Mouse (Mus musculus): ENCODE results near the gene Ccnjl. TPM values are rescaled to one million over a fixed set of nuclear protein-coding genes. Genes with fewer than 3 reads are reported as not detected.

Ccnjl gene
- polyA plus RNA-seq, 1 experiment from 2014 or later, result 22.6 TPM

DNA sequence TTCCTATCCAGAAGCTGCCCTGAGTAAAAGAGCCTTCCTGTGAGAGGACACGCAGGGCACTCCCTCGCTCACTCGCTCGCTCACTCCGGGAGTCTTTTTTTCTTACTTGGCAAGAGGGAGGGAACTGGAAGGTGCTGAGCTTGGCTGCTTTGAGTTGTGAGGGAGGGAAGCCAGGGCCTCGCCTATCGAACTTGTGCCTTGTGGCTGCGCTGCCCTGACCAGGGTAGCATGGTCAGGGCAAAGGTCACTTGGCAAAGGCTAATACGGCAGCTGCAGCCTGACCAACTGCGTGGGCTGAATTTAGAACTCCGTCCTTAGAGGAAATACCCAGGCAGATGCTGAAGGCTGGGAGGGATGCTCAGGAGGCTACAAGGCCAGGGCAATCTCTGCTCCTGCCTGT, 21.1 kb downstream of the Ccnjl start:
- Histone ChIP-seq H3K9me3 (no peaks in the 10 kb centered on the region), H3K4me3 (replicated peaks) (no peak overlapping the region), H3K27me3 (no peaks in the 10 kb centered on the region), H3K4me2 (no peak overlapping the region), H3K27ac (no peak overlapping the region), H3K9ac (replicated peaks) (no peak overlapping the region), H3K36me3 (peaks cover 27% of the 10 kb centered on the region), H3K4me1 (replicated peaks) (peaks cover 28% of the 10 kb centered on the region)
- no peak for ATAC-seq (ENCODE audit: insufficient number of reproducible peaks, insufficient read depth, low FRiP score, low TSS enrichment, low read depth)
- WGBS, result 53% methylated on average over 11 of the region's 11 CpGs

DNA sequence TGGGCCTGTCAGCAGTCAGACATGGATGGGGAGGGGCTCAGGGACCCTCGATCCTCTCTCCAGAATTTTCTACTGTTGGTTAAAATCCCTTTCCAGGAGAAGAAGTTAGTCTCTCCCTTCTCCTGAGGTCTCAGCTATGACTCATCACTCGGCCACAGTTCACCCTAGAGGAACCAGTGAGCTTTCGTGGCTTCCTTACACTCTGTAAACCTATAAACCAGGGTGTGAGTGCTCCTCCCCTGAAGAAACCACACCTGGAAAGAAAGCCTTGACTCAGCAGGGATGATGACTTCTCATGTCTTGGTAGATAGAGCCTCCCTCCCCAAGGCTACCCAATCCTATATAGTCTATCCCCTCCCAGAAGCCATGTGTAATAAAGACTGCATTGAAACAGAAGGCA, 23.2 kb downstream of the Ccnjl start:
- Histone ChIP-seq H3K4me2 (no peak overlapping the region), H3K4me1 (replicated peaks) (peaks cover 20% of the 10 kb centered on the region), H3K4me3 (replicated peaks) (no peak overlapping the region), H3K36me3 (peaks cover 26% of the 10 kb centered on the region; the same call in 1 of the 2 replicates), H3K27me3 (no peaks in the 10 kb centered on the region), H3K9ac (replicated peaks) (no peak overlapping the region), H3K27ac (no peak overlapping the region), H3K9me3 (no peaks in the 10 kb centered on the region)
- 75% methylated on average over 3 of the region's 3 CpGs for WGBS
- no peak for ATAC-seq (ENCODE audit: insufficient number of reproducible peaks, insufficient read depth, low FRiP score, low TSS enrichment, low read depth)

DNA sequence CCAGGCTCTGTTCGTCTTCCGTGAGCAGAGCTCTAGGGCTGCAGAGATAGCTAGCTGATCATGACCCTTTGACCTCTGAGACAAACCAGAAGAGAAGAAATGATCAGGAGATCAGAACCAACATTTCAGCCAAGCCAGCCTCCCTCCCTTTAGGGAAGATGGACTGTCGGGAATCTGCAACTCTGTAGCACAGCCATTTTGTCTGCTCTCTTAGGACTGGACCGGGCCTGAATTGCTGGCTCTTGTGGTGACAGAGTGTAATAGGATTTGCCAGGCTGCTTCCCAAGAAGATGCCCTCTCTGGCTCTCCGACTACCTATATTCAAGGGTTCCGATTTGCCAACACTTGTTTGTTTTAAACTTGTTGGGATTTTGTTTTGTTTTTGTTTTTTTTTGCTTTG, 24.1 kb downstream of the Ccnjl start:
- H3K36me3 ChIP-seq, result peaks cover 28% of the 10 kb centered on the region; the same call in 1 of the 2 replicates
- ATAC-seq (ENCODE audit: insufficient number of reproducible peaks, insufficient read depth, low FRiP score, low TSS enrichment, low read depth), result no peak

DNA sequence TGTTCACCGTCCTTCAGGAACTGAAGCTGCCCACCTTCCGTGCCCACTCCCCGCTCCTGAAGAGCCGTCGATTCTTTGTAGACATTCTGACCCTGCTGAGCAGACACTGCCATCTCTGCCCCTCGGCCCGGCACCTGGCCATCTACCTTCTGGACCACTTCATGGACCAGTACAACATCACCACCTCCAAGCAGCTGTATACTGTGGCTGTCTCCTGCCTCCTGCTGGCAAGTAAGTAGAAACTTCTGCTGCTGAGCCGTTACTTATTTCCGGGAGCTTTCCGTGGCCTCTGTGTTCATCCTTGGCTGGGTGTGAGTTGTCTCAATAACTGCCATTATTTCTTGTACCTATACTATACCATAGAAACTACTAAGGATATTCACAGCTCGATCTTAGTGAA, 28.0 kb downstream of the Ccnjl start:
- Histone ChIP-seq H3K27ac (no peak overlapping the region), H3K4me3 (replicated peaks) (no peak overlapping the region), H3K9ac (replicated peaks) (no peak overlapping the region), H3K4me2 (no peak overlapping the region), H3K27me3 (no peaks in the 10 kb centered on the region), H3K4me1 (replicated peaks) (0 out of 2 replicates have a peak, but pooled peaks cover 6% of the 10 kb centered on the region), H3K36me3 (peaks cover 58% of the 10 kb centered on the region), H3K9me3 (no peaks in the 10 kb centered on the region)
- WGBS, result 89% methylated on average over 11 of the region's 11 CpGs
- ATAC-seq (ENCODE audit: insufficient number of reproducible peaks, insufficient read depth, low FRiP score, low TSS enrichment, low read depth), result no peak

More for the DNA sequence above, 24.1 kb downstream of the Ccnjl start:
- Histone ChIP-seq H3K9ac (replicated peaks) (no peak overlapping the region), H3K4me1 (replicated peaks) (peaks cover 20% of the 10 kb centered on the region), H3K4me3 (replicated peaks) (no peak overlapping the region), H3K27ac (no peak overlapping the region), H3K4me2 (no peak overlapping the region), H3K27me3 (no peaks in the 10 kb centered on the region), H3K9me3 (no peaks in the 10 kb centered on the region)
- WGBS, result 76% methylated on average over 6 of the region's 6 CpGs

DNA sequence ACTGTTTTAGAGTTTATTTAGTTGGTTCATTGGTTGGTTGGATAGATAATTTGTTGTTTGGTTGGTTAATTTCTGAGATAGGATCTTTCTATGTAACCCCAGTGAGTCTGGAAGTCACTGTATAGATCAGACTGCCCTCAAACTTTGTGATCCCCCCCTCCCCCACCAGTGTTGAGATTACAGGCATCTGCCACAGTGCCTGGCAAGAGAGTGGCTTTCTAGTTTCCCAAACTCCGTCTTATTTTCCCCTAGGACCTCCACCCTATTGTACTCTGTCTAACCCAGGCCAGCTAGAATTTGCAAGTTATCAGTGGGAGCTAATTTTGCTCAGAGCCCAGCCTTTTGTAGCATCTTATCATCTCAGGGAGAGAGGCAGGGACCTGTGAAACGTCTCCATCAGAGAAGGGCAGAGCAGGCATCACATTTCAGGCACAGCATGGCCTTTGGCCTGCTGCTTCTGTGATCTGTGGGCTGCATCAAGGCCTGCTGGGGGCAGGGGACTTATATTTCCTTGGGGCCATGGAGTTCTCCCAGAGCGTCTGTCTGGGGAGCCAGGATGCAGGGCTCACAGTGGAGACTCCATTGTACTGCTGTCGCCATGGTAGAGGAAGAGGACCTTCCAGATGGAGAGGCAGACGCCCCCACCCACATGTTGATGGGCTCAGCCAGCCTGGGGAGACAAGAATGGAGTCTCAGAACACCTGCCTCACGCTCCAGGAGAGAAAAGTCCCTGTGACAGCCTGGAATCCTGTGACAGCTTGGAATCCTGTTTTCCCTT, 31.1 kb downstream of the Ccnjl start:
- Histone ChIP-seq H3K9ac (replicated peaks) (no peak overlapping the region), H3K4me1 (replicated peaks) (peaks cover 14% of the 10 kb centered on the region; the same call in 1 of the 2 replicates), H3K27ac (no peak overlapping the region), H3K4me2 (no peak overlapping the region), H3K36me3 (peaks cover 57% of the 10 kb centered on the region), H3K9me3 (no peaks in the 10 kb centered on the region), H3K27me3 (no peaks in the 10 kb centered on the region), H3K4me3 (replicated peaks) (no peak overlapping the region)
- no peak for ATAC-seq (ENCODE audit: insufficient number of reproducible peaks, insufficient read depth, low FRiP score, low TSS enrichment, low read depth)
- WGBS, result 21% methylated on average over 5 of the region's 6 CpGs

DNA sequence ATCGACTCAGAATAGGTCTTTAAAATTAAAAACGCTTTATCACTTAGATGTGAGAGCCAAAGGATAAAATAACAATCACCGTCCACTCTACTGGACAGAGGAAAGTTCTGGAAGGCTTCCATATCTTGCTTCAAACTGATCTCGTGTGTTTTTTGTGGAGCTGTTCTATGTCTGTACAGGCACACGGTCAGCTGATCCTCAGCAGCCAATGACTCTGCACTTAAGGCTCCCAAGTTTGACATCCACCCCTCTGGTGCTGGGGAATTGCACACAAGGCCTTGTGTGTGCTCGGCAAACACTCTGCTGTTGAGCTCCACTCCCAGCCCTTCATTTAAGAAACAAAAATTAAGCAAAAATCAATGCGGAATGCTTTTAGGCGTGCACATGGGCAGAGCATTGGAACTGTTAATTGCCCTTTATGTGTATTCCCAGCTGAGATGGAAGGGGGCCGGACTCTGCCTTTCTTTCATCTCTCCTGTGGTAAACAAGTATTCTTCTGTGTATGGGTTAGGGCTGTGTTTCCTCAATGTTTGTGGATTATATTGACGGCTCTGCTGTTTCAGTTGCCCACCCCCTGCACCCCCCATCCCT, 35.2 kb downstream of the Ccnjl start:
- peaks cover 26% of the 10 kb centered on the region for H3K36me3 ChIP-seq
- no peak for ATAC-seq (ENCODE audit: insufficient number of reproducible peaks, insufficient read depth, low FRiP score, low TSS enrichment, low read depth)

DNA sequence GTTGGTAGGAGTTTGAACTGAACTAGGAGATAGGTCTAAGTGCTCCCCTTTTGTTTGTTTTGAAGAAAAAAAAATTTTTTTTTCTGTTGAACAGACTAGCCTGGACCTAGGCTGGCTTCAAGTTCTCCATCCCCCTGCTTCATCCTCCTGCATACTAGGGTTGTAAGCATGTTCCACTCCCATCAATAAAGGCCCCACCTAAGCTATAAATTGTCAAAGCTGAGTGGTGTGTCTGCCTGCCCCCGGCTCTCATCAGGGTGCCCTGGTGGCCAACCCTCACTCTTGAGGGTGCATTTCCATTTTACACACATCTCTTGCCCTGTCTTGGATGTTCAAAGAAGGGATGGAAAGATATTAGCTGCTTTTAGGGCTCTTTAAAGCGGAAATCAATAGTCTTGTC, 36.8 kb downstream of the Ccnjl start:
- H3K4me1 ChIP-seq (replicated peaks), result peaks cover 34% of the 10 kb centered on the region
- H3K4me3 ChIP-seq (replicated peaks), result no peak overlapping the region
- no peak for ATAC-seq (ENCODE audit: insufficient number of reproducible peaks, insufficient read depth, low FRiP score, low TSS enrichment, low read depth)
- 11% methylated on average over 2 of the region's 2 CpGs for WGBS
- no peak overlapping the region for H3K4me2 ChIP-seq
- H3K27ac ChIP-seq, result no peak overlapping the region
- no peaks in the 10 kb centered on the region for H3K9me3 ChIP-seq
- H3K27me3 ChIP-seq, result no peaks in the 10 kb centered on the region
- no peak overlapping the region for H3K9ac ChIP-seq (replicated peaks)
- H3K36me3 ChIP-seq, result peaks cover 27% of the 10 kb centered on the region

More for the DNA sequence above, 35.2 kb downstream of the Ccnjl start:
- peak overlapping the region; percentile 50; the same call in 1 of the 2 replicates for H3K27ac ChIP-seq
- H3K9me3 ChIP-seq, result no peaks in the 10 kb centered on the region
- WGBS, result 69% methylated on average over 10 of the region's 10 CpGs
- no peak overlapping the region for H3K4me2 ChIP-seq
- H3K9ac ChIP-seq (replicated peaks), result no peak overlapping the region
- peaks cover 34% of the 10 kb centered on the region for H3K4me1 ChIP-seq (replicated peaks)
- H3K27me3 ChIP-seq, result no peaks in the 10 kb centered on the region
- H3K4me3 ChIP-seq (replicated peaks), result no peak overlapping the region

DNA sequence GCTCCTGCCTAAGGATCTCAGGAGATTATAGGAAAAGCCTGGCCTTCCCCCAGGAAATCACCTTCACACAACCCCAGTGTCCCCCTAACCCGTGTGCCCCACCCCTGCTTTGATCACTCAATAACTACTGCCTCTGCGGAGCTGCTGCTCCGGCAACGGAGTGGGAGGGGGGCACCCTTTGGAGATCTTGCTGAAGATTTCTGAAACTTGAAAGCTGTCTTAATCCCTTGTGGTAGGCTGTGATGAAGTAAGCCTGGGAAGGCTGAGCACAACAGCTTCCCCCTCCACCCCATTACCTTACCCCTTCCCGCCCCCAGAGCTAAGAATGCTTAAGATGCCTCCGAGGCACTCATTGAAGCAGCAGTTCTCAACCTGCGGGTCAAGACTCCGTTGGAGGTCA, 37.3 kb downstream of the Ccnjl start:
- 0 out of 2 replicates have a peak overlapping the region, but pooled peaks have one; percentile 17 for H3K27ac ChIP-seq
- no peak overlapping the region for H3K4me3 ChIP-seq (replicated peaks)
- H3K4me2 ChIP-seq, result no peak overlapping the region

DNA sequence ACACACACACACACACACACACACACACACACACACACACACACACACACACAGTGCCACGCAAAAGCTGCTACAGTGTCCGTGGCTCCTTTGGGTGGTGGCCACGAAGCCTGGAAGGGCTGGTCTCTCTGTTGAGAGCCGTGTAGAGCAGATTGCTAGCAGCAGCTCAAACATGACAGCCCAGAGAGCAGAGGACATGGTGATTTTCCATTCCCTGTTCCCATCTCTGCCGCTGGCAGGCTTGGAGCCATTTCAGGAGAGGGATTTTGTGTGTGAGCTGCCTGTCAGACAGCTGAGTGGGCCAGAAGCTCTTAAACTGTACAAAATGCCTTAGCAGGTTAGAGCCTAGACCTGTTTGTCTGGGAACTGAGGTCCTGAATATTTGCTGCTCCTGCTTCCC, 38.1 kb downstream of the Ccnjl start:
- H3K27me3 ChIP-seq, result no peaks in the 10 kb centered on the region
- 60% methylated on average over 5 of the region's 5 CpGs for WGBS
- ATAC-seq (ENCODE audit: insufficient number of reproducible peaks, insufficient read depth, low FRiP score, low TSS enrichment, low read depth), result no peak
- H3K9ac ChIP-seq (replicated peaks), result no peak overlapping the region
- H3K9me3 ChIP-seq, result no peaks in the 10 kb centered on the region
- peaks cover 34% of the 10 kb centered on the region for H3K4me1 ChIP-seq (replicated peaks)
- no peak overlapping the region for H3K4me3 ChIP-seq (replicated peaks)
- H3K4me2 ChIP-seq, result no peak overlapping the region
- no peak overlapping the region for H3K27ac ChIP-seq
- peaks cover 24% of the 10 kb centered on the region; the same call in 1 of the 2 replicates for H3K36me3 ChIP-seq

More for the DNA sequence above, 37.3 kb downstream of the Ccnjl start:
- no peaks in the 10 kb centered on the region for H3K9me3 ChIP-seq
- no peak for ATAC-seq (ENCODE audit: insufficient number of reproducible peaks, insufficient read depth, low FRiP score, low TSS enrichment, low read depth)
- H3K9ac ChIP-seq (replicated peaks), result no peak overlapping the region
- 6% methylated on average over 8 of the region's 8 CpGs for WGBS
- no peaks in the 10 kb centered on the region for H3K27me3 ChIP-seq
- H3K4me1 ChIP-seq (replicated peaks), result peaks cover 34% of the 10 kb centered on the region
- peaks cover 27% of the 10 kb centered on the region for H3K36me3 ChIP-seq

DNA sequence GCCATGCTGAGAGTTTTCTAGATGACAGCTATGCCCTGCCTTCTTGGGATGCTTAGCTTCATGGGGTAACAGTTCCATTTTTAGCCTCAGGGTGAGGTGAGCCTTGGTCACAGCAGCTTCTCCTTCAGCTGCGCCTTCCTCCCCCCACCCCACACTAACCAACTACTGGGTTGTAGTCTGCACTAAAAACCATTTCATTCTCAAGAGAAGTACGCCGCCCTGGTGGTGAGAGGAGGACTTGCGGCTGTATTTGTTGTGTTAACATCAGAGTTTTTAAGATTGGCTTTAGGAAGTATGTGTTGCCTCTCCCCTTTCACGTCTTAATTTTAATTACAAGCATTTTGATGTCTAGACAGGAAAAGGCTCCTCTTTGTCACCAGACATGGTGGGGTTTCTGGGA, 39.7 kb downstream of the Ccnjl start:
- no peak for ATAC-seq (ENCODE audit: insufficient number of reproducible peaks, insufficient read depth, low FRiP score, low TSS enrichment, low read depth)
- Histone ChIP-seq H3K27me3 (no peaks in the 10 kb centered on the region), H3K4me2 (no peak overlapping the region), H3K4me3 (replicated peaks) (no peak overlapping the region), H3K36me3 (peaks cover 20% of the 10 kb centered on the region), H3K9me3 (no peaks in the 10 kb centered on the region), H3K9ac (replicated peaks) (no peak overlapping the region), H3K27ac (no peak overlapping the region), H3K4me1 (replicated peaks) (peaks cover 30% of the 10 kb centered on the region)
- WGBS, result 65% methylated on average over 5 of the region's 5 CpGs

DNA sequence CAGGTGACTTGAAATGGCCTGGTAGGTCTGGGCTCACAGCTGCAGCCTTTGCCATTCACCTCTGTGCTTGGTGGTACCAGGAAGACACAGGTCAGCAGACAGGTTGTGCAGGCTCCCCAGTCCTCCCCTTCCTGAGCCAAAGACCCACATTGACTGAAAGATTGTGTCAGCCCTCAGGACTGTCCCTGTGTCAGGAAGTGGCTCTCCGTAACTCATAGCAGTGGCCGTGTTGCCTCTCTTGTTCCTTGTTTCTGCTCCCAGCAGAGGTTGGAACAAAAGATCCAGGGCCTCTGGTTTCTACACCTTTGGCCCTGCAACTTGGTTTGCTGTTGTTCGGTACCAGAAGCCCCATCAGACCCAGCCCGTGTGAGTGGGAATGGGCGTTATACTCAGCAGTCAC, 40.6 kb downstream of the Ccnjl start:
- 93% methylated on average over 5 of the region's 5 CpGs for WGBS
- H3K4me2 ChIP-seq, result no peak overlapping the region
- H3K9me3 ChIP-seq, result no peaks in the 10 kb centered on the region
- H3K4me3 ChIP-seq (replicated peaks), result no peak overlapping the region
- no peak overlapping the region for H3K9ac ChIP-seq (replicated peaks)
- peaks cover 22% of the 10 kb centered on the region for H3K4me1 ChIP-seq (replicated peaks)
- ATAC-seq (ENCODE audit: insufficient number of reproducible peaks, insufficient read depth, low FRiP score, low TSS enrichment, low read depth), result no peak
- peaks cover 25% of the 10 kb centered on the region for H3K36me3 ChIP-seq
- H3K27me3 ChIP-seq, result no peaks in the 10 kb centered on the region
- H3K27ac ChIP-seq, result peak overlapping the region; percentile 56; the same call in 1 of the 2 replicates
